Mouse (Mus musculus): ENCODE data around the gene Smad5.
A peak's percentile ranks its signal among the peaks of the same experiment; 100 is the strongest.

The Smad5 gene

GRCm38 (mm10) chr13:56753192-56753951 is 50.6 kb downstream of the Smad5 start, which contains the start of gene Gm45623:
TSS of gene Gm45623 (minus strand) at chr13:56753827.
- DNase-seq (ENCODE audit: extremely low spot score, low spot score): peak; percentile 56

GRCm38 (mm10) chr13:56755871-56756270 is 53.1 kb downstream of the Smad5 start:
- DNase-seq (ENCODE audit: extremely low spot score, low spot score): no peak

GRCm38 (mm10) chr13:56757201-56757600 is 54.4 kb downstream of the Smad5 start:
- DNase-seq (ENCODE audit: extremely low spot score, low spot score): no peak

DNA sequence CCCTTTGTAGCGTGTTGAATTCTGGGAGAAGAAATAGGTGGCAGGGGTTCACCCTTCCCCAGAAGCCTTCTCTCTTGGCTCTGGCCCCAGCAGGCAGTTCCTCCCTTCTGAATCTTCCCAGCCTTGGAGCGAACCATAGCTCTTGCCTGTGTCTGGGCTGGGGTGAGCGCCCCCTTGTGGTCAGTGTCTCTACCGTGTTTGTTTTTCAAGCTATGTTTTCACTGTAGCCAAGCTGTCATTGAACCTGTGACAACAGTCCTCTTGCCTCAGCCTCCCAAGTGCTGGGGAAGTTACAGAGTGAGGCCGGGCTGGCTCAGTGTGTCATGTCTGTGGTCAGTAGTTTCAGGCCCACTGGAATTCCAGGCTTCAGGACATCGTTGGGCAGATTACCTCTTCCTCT is 55.7 kb downstream of the Smad5 start:
- peak; percentile 87 for DNase-seq (ENCODE audit: extremely low spot score, low spot score)

DNA sequence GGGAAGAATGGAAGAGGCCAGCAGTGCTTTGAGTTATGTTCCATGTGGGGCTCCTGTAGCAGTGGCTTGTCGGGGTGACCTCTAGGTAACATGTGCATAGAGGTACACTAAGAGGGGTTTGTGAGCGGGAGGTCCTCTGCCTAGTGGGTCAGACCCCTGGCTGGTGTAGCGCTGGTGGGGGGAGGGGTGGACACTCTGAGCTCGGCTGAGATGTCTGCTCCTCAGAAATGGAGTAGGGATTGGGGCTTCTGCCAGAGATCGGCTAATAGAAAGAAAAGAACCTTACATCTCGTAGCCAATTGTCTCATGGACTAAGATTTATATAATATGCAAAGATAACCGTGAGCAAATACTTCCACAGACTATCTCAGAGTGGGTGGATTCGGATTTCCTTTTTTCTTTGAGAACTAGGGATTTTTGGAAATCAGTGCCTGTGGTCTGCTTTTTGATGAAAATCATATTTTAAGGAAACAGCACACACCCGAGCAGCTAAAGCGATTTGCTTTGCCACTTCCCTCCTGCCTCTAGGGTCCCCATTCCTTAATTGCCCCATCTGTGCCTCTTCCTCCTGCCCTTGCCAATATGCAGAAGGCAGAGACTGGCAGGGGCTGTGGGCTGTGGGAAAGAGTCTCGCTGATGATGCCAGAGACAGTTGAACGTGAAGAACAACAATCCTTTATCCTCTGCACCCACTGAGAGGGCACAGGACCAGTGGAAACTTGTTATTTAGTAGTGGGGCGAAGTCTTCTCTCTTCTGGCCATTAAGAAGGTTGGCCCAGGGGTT is 59.8 kb downstream of the Smad5 start:
- no peak for DNase-seq (ENCODE audit: extremely low spot score, low spot score)

DNA sequence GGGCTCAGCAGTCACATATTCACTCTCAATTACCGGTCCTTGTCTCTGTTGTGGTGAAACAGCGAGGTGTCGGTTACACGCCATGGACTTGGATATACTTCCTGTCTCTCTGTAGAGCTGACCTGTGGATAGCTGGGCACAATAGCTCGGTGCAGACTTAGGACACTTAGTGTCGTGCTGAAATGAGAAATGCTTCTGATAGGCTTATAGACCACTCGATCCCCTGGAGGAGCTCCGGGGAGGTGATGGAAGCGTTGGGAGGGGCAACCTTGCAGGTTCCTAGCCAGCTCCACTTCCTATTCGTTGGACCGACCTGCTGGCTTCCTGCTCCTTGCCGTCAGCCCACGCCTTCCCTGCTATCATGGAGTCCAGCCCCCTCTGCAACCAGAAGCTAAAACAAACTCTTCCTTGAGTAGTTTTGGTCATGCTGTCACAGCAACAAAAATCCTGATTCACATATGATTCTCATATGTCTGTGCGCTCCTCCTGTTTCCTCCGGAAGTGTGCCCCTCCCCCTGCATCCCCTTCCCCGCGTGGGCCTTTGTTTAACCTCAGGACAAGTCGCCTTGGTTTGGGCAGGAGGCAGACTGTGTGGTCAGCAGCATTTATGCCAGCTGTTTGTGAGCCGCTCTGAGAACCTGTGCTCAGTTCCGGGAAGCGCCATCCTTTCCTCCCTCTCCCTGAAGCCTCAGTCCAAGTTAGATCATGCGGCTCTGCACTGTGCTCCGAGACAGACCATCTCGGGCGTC is 62.6 kb downstream of the Smad5 start:
- no peak for DNase-seq (ENCODE audit: extremely low spot score, low spot score)

DNA sequence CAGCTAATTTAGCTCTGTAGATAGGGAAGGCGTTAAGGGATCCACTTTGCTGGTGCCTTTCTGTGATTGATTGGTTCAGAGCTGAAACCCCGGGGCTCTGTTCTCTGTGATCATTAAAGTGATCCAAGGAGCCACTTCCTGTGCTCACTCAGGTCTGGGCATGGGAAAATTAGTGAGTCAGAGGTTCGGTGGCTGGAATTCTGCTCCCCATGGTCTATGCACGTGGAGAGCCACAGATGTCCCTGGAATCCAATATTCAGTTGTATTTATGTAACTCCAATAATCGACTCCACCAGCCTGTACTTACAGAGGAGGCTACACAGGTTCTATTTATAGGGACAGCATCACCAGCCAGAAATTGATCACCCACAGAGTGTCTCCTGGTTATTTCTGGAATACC is 63.4 kb downstream of the Smad5 start:
- DNase-seq (ENCODE audit: extremely low spot score, low spot score): no peak

GRCm38 (mm10) chr13:56769431-56769830 is 66.6 kb downstream of the Smad5 start:
- no peak for DNase-seq (ENCODE audit: extremely low spot score, low spot score)

- DNase-seq (ENCODE audit: extremely low spot score, low spot score): no peak
Measured at GRCm38 (mm10) chr13:56770136-56770578, 67.3 kb downstream of the Smad5 start.

DNA sequence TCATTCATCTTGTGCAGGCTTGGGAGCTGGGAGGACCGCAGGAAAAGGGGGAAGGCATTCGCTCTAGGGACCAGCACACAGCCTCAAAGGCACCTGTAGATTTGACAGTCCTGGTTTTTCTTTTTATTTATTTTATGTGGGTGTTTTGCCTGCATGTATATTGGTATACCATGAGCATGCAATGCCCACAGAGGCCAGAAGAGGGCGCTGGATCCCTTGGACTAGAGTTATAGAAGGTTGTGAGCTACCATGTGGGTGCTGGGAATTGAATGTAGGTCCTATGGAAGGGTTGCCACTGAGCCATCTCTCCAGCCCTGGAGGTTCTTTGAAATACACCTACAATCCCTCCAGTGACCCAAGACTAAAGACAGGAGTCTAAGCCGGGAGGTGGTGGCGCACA is 68.0 kb downstream of the Smad5 start:
- no peak for DNase-seq (ENCODE audit: extremely low spot score, low spot score)

GRCm38 (mm10) chr13:56772592-56772991 is 69.8 kb downstream of the Smad5 start:
- DNase-seq (ENCODE audit: extremely low spot score, low spot score): no peak

DNA sequence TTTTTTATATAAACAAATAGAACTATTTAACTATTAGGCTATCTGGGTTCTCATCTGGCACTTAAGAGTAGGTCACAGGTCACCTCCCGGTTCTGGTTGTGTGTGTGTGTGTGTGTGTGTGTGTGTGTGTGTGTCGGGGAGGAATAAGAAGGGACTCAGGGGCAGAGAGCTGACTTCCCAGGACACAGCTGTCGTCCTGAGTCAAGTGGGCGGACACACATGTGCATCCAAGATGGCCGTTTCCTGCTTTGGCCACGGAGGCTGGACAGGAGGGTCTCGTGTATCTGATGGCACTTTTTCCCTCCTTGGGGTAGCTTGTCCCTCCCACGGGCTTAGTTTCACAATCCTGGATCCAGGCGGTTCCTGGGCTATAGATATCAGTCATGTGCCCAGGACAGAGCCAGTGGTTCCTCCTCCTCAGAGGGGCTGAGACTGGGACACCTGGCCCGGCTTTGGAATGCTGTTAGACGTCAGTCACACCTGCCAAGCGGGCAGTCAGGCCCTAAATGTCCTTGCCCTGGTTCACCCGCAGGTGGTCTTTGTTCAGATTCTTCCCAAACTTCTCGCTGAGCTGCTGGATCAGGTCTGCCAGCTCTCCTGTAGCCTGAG is 70.6 kb downstream of the Smad5 start:
- no peak for DNase-seq (ENCODE audit: extremely low spot score, low spot score)

GRCm38 (mm10) chr13:56774304-56774703 is 71.5 kb downstream of the Smad5 start:
- DNase-seq (ENCODE audit: extremely low spot score, low spot score): no peak

DNA sequence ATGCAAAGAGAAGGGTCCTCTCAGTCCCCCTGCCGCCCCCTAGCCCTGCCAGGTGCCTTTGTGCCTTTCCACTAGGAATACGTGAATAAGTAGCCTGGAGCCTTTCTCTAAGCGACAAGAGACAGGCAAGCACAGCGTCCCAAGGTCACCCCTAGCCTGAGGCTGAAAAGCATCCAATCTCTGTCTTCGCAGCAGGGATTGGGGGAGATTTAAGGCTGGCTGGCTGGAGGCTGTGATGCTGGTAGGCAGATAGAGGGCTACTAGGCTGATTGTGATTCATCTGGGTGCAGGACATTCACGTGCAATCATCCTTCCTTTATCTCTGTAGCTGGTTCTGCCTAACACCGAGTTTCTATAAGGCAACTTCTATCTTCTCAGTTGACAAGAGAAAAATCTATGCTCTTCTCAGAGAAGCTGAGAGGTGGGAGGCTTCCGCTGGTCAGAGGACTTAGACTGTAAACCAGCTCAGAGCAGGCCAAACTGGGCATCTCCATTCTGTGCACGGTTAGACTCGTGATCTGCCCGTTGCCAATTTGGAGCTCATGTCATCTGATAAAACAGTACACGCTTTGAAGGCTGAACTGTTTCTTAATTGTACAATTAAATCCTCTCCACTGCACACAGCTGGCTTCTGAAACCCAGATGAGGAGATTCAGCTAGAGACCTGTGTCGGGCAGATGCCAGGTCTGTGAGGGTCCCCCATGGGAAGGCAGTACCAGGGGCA is 78.1 kb downstream of the Smad5 start:
- no peak for DNase-seq (ENCODE audit: extremely low spot score, low spot score)

DNA sequence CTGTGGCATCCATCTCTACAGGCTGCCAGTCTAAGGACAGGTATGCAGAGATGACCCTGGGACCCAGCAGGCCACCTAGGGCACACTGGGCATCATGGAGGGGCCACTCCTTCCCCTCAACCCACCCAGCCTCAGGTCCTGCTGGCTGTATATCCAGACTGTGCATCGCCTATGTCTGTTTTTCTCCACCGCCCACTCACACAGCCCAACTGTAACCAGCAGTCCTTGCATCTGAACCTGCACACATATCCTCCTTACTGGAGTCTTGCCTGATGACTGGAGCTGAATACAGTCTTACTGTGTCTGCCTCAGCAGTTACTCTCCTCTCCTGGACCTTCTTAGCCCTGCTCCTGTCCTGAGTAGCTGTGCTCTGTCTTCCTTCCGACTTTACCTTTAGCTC is 78.9 kb downstream of the Smad5 start:
- no peak for DNase-seq (ENCODE audit: extremely low spot score, low spot score)

GRCm38 (mm10) chr13:56782621-56783020 is 79.8 kb downstream of the Smad5 start:
- DNase-seq (ENCODE audit: extremely low spot score, low spot score): no peak

- no peak for DNase-seq (ENCODE audit: extremely low spot score, low spot score)
Measured at GRCm38 (mm10) chr13:56790683-56791082, 87.9 kb downstream of the Smad5 start.
